ENCODE assay signal across 14 mouse cellular contexts in the genomic region with DNA sequence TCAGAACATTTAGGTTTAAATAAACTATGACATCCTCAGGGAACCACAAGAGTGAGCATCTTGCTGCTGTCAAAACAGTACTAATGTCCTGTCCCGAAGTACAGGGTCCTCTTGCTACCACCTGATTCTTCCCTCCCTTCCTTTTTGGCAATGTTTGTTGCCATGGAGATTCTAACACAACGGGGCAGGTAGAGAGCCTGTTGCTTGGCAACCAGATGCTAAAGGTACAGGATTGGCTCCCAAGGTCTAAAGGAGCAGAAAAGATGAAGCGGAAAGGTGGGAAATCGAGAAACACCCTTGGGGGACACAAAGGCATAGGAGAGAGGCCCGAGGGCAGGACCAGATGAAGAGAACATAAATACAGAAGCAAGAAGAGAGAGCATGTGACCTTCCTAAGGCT.
"Had no signal": no experiment of that assay in that cellular context is flagged by ENCODE, and none has a peak within 500 bp of the region (broad histone marks: within the 10 kb centered on the region; RNA-seq: fewer than 3 reads in every experiment).

No protein-coding gene starts in this region.

- H3K9ac ChIP-seq: limb, embryonic 12.5 days; liver, embryonic 13.5 days; liver, postnatal 0 days; lung, embryonic 15.5 days; neural tube, embryonic 12.5 days had no signal

- H3K27ac ChIP-seq: kidney, postnatal 0 days; layer of hippocampus, adult 2 months; limb, embryonic 12.5 days; liver, embryonic 13.5 days; lung, embryonic 15.5 days; neural tube, embryonic 12.5 days had no signal

- H3K4me1 ChIP-seq: liver, embryonic 13.5 days had no signal

- H3K9me3 ChIP-seq: limb, embryonic 12.5 days; liver, embryonic 13.5 days; lung, embryonic 15.5 days; megakaryocyte, embryonic 14.5 days; neural tube, embryonic 12.5 days had no signal

- DNase-seq: kidney, adult 11 months; kidney, adult 9 months; kidney, postnatal 4 days; liver; liver, embryonic 13.5 days; liver, postnatal 0 days; lung, postnatal 14 days; thymus, postnatal 36 days had no signal

- H3K4me2 ChIP-seq: limb, embryonic 12.5 days; liver, embryonic 13.5 days; lung, embryonic 15.5 days; neural tube, embryonic 12.5 days had no signal

- H3K4me3 ChIP-seq: layer of hippocampus, adult 2 months; limb, embryonic 12.5 days; liver, embryonic 13.5 days; lung, embryonic 15.5 days; megakaryocyte, embryonic 14.5 days; neural tube, embryonic 12.5 days had no signal

- H3K27me3 ChIP-seq: limb, embryonic 12.5 days; liver, embryonic 13.5 days; lung, embryonic 15.5 days; megakaryocyte, embryonic 14.5 days; neural tube, embryonic 12.5 days had no signal

- H3K36me3 ChIP-seq: limb, embryonic 12.5 days; liver, embryonic 13.5 days; lung, embryonic 15.5 days; neural tube, embryonic 12.5 days had no signal

- ATAC-seq: liver, postnatal 0 days had no signal
